Mouse (Mus musculus) heart, embryonic 11.5 days (tissue): ENCODE data around the gene Ccdc50. TPM values are rescaled to one million over a fixed set of nuclear protein-coding genes. Genes with fewer than 3 reads are reported as not detected.

Source experiments
- ATAC-seq: fragments of 200-750 bp; cut with Nextera tagmentation; replicated peaks from 2 replicates; pipeline ENCODE4 v1.8.0; 2017; ENCODE audit warnings: moderate library complexity; ENCODE audit not compliant: insufficient number of reproducible peaks, low FRiP score, low TSS enrichment
- H3K27ac ChIP-seq: fragments of 300-500 bp; sonication (generic); 2 replicates; pipeline ENCODE4 v1.5.1; 2014; ENCODE audit warnings: mild to moderate bottlenecking, low read depth, low read length
- H3K27me3 ChIP-seq: fragments of 300-500 bp; sonication (generic); 2 replicates; pipeline ENCODE4 v1.6.1; 2014; ENCODE audit warnings: mild to moderate bottlenecking, low read length, mixed read lengths; ENCODE audit not compliant: control insufficient read depth, insufficient read depth
- H3K36me3 ChIP-seq: fragments of 300-500 bp; sonication (generic); 2 replicates; pipeline ENCODE4 v1.6.1; 2014; ENCODE audit warnings: mild to moderate bottlenecking, low read length, moderate library complexity, mixed read lengths; ENCODE audit not compliant: control insufficient read depth, insufficient read depth
- H3K4me1 ChIP-seq: fragments of 300-500 bp; sonication (generic); 2 replicates; pipeline ENCODE4 v1.6.1; 2014; ENCODE audit warnings: low read length; ENCODE audit not compliant: control insufficient read depth, insufficient read depth
- H3K4me2 ChIP-seq: fragments of 300-500 bp; sonication (generic); 2 replicates; pipeline ENCODE4 v1.6.1; 2014; ENCODE audit warnings: mild to moderate bottlenecking, moderate library complexity
- H3K4me3 ChIP-seq: fragments of 300-500 bp; sonication (generic); 2 replicates; pipeline ENCODE4 v1.5.1; 2014; ENCODE audit warnings: low read depth, low read length
- H3K9ac ChIP-seq: fragments of 300-500 bp; sonication (generic); 2 replicates; pipeline ENCODE4 v1.6.1; 2014; ENCODE audit warnings: mild to moderate bottlenecking, low read depth, low read length, moderate library complexity
- H3K9me3 ChIP-seq: fragments of 300-500 bp; sonication (generic); replicated peaks from 2 replicates; pipeline ENCODE4 v1.6.1; 2016; ENCODE audit warnings: low read length; ENCODE audit not compliant: control insufficient read depth
- WGBS: fragments of 180-500 bp; shearing (Covaris S2); extraction: QIAGEN DNeasy Blood & Tissue Kit; methylation state at CpG from one replicate; pipeline ENCODE4 v1.1.7; 2014; ENCODE audit not compliant: insufficient replicate concordance; 5-methylcytosine and 5-hydroxymethylcytosine counted together
- polyA plus RNA-seq: library from polyadenylated mRNA; unstranded; fragments of >200 nt; fragmentation: Nextera tagmentation; extraction: Ambion mirVana; gene quantifications from 2 replicates; pipeline ENCODE4 v1.2.1, GENCODE M21; 2014

Gene Ccdc50
- polyA plus RNA-seq, 1 experiment from 2014 or later: 47.5 TPM

DNA sequence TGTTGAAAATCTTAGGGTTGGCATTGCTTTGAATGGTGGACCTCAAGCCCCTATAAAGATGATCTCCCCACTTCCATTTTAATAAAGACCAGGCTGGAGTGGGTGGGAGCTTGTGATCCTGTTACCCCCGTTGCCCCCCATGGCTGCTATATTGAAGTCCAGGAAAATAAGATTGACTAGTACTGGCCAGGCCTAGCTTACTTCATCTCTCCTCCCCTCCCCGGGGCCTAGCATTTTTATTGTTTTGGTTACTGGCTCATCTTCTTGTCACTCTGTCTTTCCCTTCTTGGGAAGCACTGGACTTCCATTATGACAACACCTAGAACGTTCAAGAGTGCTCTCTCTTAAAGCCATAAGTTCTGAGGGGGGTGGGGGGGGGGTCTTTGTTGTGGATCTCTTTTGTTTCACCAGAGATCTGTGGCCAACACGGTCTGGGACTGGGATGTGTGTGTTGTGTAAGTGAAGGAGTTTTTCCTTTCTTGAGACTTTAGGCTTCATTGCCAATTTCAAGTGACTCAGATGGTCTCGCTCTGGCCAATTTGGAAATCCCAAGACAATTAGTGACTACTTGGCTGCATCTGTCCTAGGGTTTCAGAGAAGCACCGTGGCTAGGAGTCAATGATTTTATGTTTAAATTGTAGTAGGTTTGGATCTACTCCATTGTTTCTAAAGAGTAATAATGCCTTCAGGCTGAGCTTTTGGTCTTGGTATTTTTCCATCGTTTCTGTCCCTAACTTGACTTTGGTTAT is 1.0 kb downstream of the Ccdc50 start:
- no peak for ATAC-seq
- Histone ChIP-seq H3K27me3 (no peaks in the 10 kb centered on the region), H3K36me3 (no peaks in the 10 kb centered on the region), H3K4me1 (peaks cover 18% of the 10 kb centered on the region), H3K9me3 (no peaks in the 10 kb centered on the region), H3K27ac (peak overlapping the region; percentile 91), H3K4me3 (peak overlapping the region; percentile 85), H3K9ac (peak overlapping the region; percentile 97), H3K4me2 (peak overlapping the region; percentile 82)
- 38% methylated on average over 7 of the region's 7 CpGs for WGBS

- no peaks in the 10 kb centered on the region for H3K27me3 ChIP-seq
- H3K27ac ChIP-seq: no peak overlapping the region
- H3K9me3 ChIP-seq: no peaks in the 10 kb centered on the region
- 89% methylated on average over 4 of the region's 4 CpGs for WGBS
- H3K4me3 ChIP-seq: peak overlapping the region; percentile 85
- H3K36me3 ChIP-seq: no peaks in the 10 kb centered on the region
- ATAC-seq: no peak
- peak overlapping the region; percentile 82 for H3K4me2 ChIP-seq
- peaks cover 18% of the 10 kb centered on the region for H3K4me1 ChIP-seq
- no peak overlapping the region for H3K9ac ChIP-seq
These were observed 1.6 kb downstream of the Ccdc50 start for GRCm38 (mm10) chr16:27390306-27390705.

DNA sequence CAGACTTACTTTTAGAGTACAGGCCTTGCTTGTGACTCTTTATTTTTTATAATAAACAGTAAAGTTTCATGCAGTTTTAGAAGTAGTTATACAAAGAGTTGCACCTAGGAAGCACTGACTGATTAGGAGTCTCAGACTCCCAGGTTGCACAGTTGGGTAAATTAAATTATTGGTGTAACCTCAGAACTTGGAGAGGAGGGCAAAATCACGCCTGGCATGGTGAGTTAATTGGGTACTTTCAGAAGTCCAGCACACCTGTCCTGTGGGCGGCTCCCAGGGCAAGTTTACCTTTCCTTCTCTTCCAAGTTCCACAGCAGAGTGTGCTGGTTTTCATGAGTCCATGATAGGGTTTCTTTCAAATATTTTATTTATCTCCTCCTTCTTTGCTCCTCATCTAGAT is 3.2 kb downstream of the Ccdc50 start:
- H3K4me1 ChIP-seq: peaks cover 18% of the 10 kb centered on the region
- no peak overlapping the region for H3K9ac ChIP-seq
- H3K27me3 ChIP-seq: no peaks in the 10 kb centered on the region
- ATAC-seq: no peak
- H3K27ac ChIP-seq: no peak overlapping the region
- H3K9me3 ChIP-seq: 0 out of 2 replicates have a peak, but pooled peaks cover 2% of the 10 kb centered on the region
- no peaks in the 10 kb centered on the region for H3K36me3 ChIP-seq
- H3K4me3 ChIP-seq: no peak overlapping the region
- 79% methylated on average over 2 of the region's 2 CpGs for WGBS
- no peak overlapping the region for H3K4me2 ChIP-seq

DNA sequence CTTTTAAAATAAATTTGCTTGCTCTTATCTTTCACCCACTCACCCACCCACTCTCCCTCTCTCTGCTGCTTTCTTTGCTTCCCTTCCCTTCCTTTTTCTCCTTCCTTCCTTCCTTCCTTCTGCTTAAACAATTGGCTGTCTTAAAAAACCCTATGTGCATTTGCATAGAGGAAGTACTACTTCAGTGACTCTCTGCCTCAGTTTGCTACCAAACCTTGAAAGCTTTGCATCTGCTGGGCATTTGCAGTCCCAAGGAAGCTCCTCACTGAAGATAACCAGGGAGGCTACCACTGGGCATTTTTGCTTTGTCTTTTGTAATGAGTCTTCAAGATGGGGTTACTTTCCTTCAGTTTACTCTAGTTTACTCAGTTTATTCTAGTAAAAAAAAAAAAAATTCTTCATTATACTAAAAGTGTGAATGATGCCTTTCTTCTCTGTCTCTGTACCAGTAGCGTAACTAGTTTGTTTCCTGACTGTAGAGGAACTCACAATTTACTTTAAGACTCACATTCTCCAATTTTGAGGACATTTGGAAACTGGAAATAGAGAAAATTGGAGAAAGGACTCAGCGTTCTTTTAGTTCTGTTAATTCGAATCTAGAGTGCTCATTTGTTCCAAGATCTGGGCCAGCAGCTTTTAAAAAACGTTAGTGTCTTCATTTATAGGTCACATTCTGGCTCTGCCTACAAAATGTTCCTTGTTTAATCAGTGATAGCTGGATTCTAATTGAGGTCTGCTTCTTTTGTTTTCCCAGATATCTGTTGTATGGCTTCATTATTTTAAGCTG is 6.8 kb downstream of the Ccdc50 start:
- peaks cover 5% of the 10 kb centered on the region; the same call in 1 of the 2 replicates for H3K4me1 ChIP-seq
- H3K27ac ChIP-seq: no peak overlapping the region
- WGBS: 85% methylated on average over 4 of the region's 4 CpGs
- H3K4me2 ChIP-seq: no peak overlapping the region
- H3K4me3 ChIP-seq: no peak overlapping the region
- H3K27me3 ChIP-seq: no peaks in the 10 kb centered on the region
- H3K36me3 ChIP-seq: no peaks in the 10 kb centered on the region
- 0 out of 2 replicates have a peak, but pooled peaks cover 2% of the 10 kb centered on the region for H3K9me3 ChIP-seq
- no peak overlapping the region for H3K9ac ChIP-seq
- no peak for ATAC-seq

DNA sequence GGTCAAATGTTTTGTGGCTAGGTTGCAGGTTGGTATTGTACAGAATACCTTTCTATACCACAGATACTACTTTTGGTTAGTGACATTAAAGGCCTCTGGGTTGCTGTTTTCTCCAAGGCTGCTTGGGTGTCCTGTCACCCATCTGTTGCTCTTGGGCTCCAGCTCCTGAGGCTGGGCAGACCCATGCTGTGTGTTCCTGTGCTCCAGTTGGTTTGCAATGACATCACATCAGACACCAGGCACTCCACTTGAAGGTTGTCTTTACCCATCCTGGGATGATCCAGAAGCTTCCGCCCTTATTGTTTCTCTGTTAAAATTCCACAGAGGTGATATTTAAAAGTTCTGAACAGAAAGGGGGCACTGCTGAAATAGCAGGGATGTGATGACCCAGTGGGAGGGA is 8.3 kb downstream of the Ccdc50 start:
- Histone ChIP-seq H3K4me1 (no peaks in the 10 kb centered on the region), H3K9ac (no peak overlapping the region), H3K9me3 (0 out of 2 replicates have a peak, but pooled peaks cover 2% of the 10 kb centered on the region), H3K4me3 (no peak overlapping the region), H3K27me3 (no peaks in the 10 kb centered on the region), H3K4me2 (no peak overlapping the region), H3K27ac (no peak overlapping the region), H3K36me3 (no peaks in the 10 kb centered on the region)
- no peak for ATAC-seq
- 100% methylated on average over 1 of the region's 1 CpGs for WGBS

DNA sequence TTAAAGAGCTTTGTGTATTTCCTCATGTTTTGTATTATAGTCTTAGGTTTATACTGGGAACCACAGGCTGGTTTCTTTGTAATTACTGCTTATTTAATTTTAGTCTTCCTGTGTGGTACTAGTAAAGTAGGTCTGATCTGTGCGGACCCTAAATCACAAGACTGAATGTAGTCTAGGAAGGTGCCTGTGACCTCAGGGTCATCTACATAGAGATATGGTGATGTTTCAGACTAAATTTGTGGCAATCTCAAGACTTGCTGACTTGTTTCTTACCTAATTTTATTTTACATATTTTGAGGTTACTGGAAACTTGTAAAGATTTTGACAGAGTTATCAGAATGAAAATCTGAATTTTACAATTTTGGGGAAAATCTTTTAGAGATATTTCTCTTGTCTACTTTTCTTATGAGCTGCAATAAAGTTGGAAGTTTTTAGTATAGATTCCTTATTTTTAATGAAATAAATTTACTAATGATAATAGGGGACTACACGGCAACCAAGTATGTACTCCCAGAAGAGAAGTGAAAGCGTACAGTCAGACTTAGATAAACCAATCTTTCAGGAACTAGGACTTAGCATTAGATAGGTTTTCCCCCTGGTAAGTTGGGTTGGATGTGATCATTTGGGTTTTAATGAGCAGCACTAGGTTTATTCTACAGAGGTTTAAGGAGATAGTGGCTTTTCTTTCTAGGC is 10.5 kb downstream of the Ccdc50 start:
- H3K4me2 ChIP-seq: no peak overlapping the region
- WGBS: 89% methylated on average over 3 of the region's 3 CpGs
- no peaks in the 10 kb centered on the region for H3K36me3 ChIP-seq
- H3K4me1 ChIP-seq: no peaks in the 10 kb centered on the region
- H3K4me3 ChIP-seq: no peak overlapping the region
- H3K9ac ChIP-seq: no peak overlapping the region
- ATAC-seq: no peak
- 0 out of 2 replicates have a peak, but pooled peaks cover 2% of the 10 kb centered on the region for H3K9me3 ChIP-seq
- no peak overlapping the region for H3K27ac ChIP-seq
- H3K27me3 ChIP-seq: no peaks in the 10 kb centered on the region

GRCm38 (mm10) chr16:27399719-27400253 is 11.1 kb downstream of the Ccdc50 start:
- Histone ChIP-seq H3K4me2 (no peak overlapping the region), H3K36me3 (no peaks in the 10 kb centered on the region), H3K27me3 (no peaks in the 10 kb centered on the region), H3K9ac (no peak overlapping the region), H3K9me3 (0 out of 2 replicates have a peak, but pooled peaks cover 2% of the 10 kb centered on the region), H3K4me3 (no peak overlapping the region), H3K4me1 (no peaks in the 10 kb centered on the region), H3K27ac (no peak overlapping the region)
- ATAC-seq: no peak
- 90% methylated on average over 6 of the region's 6 CpGs for WGBS

- Histone ChIP-seq H3K9me3 (no peaks in the 10 kb centered on the region), H3K9ac (no peak overlapping the region), H3K27me3 (no peaks in the 10 kb centered on the region), H3K27ac (no peak overlapping the region), H3K4me3 (no peak overlapping the region), H3K36me3 (peaks cover 1% of the 10 kb centered on the region; the same call in 1 of the 2 replicates), H3K4me2 (no peak overlapping the region), H3K4me1 (no peaks in the 10 kb centered on the region)
- ATAC-seq: no peak
- WGBS: 79% methylated on average over 2 of the region's 2 CpGs
These were observed 12.9 kb downstream of the Ccdc50 start for GRCm38 (mm10) chr16:27401579-27401978.
